Mouse (Mus musculus): ENCODE results near the gene Fam13c.
"Not testable (repeated sequence)": the region's sequence is repeated elsewhere in the genome, so short reads cannot be mapped to it uniquely, and the experiment has no call there.

The Fam13c gene

DNA sequence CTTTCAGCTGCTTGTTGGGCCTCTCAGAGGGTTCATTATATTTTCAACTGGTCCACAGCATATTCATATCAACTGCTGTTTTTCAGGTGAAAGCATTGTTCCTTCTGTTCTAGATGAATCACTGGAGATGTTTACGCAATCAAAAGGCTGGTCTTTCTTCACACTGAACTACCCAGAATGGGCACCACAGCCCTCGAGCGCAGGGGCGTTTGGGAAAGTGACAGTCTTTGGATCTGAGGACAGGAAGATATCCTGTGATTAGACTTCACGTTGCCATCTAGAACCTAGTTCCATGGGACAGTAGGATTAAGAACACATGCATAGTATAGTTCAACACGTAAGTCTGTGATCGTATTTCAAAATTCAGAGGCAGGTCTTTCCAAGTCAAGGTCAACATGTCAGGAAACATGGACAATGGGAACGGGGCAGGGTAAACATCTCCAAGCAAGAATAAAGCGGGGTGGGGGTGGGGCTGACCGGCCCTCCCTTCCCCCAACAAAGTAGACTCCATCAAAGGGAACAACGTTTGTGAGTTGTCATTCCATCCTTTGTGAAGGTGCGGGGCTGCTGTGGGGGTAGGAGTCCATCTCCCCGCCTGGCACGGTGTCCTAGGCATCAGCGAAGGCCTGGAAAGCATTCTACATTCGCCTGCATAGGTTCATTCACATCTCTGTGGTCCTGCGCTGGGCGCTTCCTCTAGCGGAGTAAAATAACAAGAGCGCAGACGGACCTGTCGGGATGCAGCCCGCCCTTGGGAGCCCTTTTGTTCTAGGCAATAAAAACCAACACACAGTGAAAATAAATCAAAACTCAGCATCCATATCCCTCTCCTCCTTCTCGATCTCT, at the start of gene Fam13c:
Fam13c (plus strand) TSS at position 806 of the 846 bp plus-strand sequence.
- in situ Hi-C loops (cut with MboI, MseI): no loop called here

DNA sequence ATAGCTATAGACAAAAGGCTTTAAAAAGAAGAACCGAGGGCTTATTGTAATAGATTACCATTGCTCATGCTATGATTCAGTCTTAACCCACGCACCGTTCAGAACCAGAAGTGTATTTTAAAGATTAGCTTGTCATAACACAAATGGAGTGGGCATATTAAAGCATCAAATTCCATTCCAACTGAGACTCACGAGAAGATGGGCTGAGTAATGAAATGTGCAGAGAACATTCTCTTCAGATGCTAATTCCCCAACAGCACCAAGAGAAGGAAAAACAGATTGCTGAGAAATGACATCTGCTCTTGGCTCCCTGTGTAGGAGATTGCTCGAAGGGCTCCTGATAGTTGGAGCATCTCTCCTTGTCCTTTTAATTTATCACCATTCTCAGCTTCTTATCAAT, 44.4 kb upstream of the Fam13c start:
- in situ Hi-C loops (cut with MboI, MseI): no loop called here

DNA sequence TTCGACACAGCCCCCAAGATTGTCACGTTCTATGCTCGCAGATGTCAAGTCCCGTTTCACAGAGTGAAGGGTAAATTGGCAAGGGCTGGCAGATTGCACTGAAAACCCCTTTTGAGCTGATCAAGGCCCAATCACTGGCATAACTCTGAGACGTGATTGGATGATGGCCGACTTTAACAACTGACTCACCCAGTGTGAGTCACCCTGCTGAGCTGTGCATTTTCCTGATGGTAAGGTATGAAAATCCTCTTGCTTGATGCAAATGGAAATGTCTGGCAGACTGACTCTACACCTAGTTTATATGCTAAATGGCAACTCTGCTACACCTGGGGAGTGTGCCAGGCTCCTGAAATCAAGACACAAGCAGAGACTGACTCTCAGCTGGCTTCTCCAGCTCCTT, 42.1 kb upstream of the Fam13c start:
- in situ Hi-C loops (cut with MboI, MseI): no loop called here

DNA sequence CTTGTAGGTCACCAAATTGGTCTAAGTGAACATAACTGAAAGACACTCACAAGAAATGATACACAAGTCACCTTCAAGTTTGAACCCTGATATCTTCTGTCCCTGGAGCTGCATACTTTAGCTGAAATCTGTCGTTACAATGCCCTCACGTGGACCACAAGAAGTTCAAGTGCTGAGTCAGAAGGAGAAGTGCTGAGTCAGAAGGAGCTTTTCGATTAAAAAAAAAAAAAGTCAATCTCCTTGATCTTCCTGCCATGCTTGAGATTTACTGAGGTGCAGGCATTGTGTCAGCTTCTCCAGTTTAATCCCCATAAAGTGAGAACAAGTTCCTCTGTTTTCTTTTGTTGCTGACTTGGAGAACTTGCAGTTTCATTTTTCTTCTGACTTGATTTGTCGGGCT, 38.3 kb upstream of the Fam13c start:
- in situ Hi-C loops (cut with MboI, MseI): no loop called here

DNA sequence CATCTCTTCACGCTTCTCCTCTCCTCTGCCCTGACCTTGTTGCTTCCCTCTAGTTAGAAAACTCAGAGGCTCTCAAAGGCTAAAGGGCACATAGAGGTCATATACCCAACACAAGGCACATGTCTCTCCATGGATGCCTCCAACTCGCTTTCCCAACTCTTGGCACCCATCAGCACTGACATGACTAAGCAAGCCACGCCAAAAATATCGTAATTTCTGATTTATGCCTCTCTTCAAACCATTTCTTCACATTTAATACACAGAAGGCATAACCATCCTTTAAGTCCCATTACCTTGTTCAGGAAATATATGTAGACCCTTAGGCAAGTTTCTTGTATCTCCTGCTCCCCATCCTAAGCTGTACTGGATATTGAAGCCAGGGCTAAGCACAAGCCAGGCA, 37.6 kb upstream of the Fam13c start:
- in situ Hi-C loops (cut with MboI, MseI): no loop called here

DNA sequence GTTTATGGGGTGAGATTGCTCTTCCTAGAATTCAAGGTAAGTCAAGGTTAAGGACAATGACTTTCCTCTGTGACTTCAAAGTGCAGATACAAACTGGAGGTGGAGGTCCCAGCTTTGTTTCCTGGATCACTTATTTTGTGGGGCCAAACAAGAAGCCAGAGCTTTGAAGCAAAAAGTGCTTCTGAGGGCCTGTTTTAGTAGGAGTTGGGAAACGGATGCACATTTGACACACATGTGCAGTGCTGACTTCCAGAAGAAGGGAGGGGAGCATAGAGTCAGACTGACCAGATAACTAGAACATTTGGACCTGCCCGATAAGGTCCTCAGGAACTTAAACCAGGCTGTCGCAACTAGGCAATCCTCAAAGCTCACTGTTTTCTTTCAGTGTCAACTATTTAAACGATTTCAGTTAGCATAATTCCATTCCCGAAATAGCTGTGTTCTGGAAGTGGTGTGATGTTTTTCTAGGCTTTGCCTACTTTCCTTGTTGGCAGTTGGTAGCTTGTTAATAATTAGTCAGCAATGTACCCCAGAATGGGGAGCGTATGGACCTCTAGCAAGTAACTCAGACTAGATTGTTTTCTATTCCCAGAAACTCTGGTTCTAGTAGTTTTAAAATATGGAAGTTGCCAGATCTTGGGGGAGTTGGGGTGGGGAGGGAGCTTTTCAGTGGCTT, 22.3 kb upstream of the Fam13c start:
- in situ Hi-C loops (cut with MboI, MseI): no loop called here

DNA sequence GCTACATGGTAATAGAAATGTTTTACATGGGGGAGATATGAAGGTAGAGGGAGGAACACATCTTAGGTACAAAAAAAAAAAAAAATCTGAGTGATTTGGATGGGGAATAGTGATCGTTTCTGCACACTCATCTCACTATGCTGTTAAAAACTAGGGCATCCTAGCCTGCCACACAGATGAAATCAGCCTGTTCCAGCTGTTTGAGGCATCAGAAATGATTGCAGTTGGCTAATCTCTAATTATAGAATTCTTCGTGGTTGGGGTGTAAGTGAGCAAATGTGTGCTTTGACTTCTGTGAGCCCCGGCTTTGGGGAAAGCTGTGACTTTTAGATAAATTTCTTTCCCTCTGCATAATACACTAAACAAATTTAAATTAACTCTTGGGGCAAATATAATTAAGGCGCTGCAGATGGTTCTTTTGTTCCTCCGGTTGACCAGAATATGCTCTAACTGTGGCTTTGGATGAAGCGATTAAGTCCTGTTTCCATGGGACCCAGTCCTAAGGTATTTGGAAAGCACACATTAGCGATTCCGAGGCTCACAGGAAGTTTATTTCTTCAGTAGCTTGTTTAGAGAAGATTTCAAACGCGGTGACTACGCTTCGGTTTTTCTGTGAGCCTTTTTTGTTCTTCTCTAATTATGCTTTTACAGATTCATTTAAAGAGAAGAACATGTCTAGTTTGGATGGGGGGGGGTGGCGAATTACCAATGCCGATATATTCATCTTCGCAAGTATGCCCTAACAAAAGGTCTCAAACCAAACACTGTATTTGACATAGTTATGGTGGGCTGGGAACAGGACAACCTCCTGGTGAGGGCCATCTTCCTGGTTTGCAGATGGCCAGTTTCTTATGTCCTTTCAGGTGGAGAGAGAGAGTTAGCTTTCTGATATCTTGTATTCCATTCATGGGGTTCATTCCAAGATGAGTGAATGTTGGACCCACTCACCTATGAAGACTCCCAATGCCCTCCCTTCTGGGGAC, 20.7 kb upstream of the Fam13c start:
- in situ Hi-C loops (cut with MboI, MseI): no loop called here

DNA sequence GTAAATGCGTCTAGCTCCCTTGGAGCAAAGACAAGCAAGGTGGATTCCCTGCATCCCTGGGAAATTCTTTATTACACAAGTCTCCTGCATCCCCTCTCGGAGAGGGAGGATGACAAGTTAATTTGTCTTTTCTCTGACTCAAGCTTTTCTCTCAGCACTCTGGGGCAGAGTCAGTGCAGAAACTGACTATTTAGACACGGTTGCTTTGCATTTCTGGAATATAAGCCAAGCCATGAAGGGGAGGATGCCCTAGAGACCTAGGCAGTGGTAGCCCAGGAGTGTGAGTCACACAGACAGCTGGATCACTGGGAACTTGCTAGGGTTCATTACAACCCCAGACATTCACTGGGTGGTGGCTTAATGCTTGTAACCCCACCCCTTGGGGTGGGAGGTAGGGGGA, 13.9 kb upstream of the Fam13c start:
- in situ Hi-C loops (cut with MboI, MseI): no loop called here

DNA sequence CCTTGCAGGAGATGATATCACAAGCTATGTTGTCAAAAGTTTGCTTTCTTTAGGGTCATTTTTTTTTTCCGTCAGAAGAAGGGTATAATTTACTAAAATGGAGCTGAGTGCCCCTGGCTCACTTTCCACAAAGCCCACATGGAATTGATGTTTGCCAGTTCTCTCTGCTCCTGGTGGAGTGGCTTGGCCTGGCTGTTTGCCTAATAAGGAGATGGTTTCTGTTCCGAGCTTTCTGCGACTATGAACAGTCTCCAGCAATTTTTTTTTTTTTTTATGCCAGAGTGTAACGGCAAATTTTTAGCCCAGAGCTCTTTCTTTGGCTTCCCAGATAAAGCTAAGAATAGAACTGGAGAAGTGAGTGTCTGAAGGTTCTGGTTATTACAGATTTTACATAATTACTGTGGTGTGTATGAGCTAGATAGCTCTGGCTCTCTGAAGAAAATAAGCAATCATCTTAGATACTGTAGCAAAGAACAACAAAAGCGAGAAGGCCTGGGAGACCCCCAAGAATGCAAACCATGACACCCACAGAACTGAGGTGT, 12.1 kb upstream of the Fam13c start:
- in situ Hi-C loops (cut with MboI, MseI): no loop called here

DNA sequence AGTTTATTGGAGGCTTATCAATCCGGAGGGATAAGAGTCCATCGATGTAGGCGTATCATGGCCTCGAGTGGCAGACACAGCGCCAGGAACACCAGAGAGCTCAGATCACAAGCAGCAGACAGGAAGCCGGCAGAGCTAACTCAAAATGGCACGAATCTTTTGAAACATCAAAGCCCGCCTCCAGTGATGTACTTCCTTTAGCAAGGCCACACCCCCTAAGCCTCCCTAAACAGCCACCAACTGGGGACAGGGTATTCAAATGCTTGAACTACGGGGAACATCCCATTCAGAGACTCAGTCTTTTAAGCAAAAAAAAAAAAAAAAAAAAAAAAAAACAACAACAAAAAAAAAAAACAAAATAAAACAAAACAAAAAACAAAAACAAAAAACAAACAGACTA, 10.9 kb upstream of the Fam13c start:
- in situ Hi-C loops (cut with MboI, MseI): no loop called here

DNA sequence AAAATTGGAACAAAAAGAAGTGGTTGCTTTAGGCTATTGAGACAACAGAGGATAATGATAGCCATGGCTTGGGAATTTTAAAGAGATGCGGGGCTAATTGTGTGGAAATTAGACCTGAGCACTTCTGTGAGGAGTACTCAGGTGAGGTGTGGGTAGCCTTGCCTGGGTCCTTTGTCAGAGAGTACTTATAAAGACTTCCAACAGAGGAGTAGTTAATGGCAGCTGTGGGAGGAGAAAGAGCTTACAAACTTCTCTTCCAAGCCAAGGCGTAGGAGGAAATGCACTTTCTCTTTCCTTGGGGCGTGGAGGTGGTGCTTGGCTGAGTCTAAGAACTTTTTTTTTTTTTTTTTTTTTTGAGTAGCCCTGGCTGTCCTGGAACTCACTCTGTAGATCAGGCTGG, 6.9 kb upstream of the Fam13c start:
- in situ Hi-C loops (cut with MboI, MseI): no loop called here

DNA sequence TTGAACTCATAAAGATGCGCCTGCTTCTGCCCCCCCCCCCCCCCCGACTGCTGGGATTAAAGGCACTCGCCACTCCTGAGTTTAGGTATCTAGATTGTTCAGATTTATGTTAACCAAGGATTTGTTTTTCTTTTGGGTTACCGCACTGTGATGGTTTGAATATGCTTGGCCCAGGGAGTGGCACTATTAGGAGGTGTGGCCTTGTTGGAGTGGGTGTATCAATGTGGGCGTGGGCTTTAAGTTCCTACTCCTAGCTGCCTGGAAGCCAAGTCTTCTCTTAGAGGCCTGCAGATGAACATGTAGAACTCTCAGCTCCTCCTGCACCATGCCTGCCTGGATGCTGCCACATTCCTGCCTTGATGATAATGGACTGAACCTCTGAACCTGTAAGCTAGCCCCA, 6.5 kb upstream of the Fam13c start:
- in situ Hi-C loops (cut with MboI, MseI): not testable (repeated sequence)

DNA sequence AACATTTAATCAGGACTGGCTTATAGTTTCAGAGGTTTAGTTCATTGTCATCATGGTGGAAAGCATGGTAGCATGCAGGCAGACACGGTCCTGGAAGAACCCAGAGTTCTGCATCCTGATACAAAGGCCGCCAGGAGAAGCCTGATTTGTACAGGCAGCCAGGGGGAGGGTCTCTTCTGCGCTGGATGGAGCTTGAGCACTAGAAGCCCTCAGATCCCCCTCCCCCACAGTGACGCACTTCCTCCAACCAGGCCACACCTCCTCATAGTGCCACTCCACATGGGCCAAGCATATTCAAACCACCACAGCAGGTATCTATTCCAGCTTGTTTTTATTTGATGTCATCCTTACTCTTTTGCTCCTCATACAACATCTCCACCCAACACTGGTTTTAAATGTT, 3.6 kb upstream of the Fam13c start:
- in situ Hi-C loops (cut with MboI, MseI): no loop called here

DNA sequence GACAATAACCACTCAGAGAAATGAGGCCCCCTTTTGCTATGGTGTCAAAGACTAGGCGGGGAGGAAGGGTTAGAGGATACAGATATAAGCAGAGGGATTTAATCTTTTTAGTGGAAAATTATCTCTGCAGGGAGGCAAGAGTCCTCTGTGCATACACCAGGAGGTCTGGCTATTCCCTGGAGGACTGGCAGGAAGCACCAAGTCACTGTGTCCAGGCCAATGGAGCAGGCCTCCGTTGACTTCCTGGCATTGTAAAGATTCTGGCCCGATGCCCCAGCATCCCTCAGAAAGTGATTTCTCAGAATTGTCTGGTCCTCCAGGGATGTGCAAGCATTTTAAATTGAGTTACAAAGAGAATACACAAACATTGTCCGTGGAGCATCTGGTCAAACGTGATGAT, 3.0 kb upstream of the Fam13c start:
- in situ Hi-C loops (cut with MboI, MseI): no loop called here

DNA sequence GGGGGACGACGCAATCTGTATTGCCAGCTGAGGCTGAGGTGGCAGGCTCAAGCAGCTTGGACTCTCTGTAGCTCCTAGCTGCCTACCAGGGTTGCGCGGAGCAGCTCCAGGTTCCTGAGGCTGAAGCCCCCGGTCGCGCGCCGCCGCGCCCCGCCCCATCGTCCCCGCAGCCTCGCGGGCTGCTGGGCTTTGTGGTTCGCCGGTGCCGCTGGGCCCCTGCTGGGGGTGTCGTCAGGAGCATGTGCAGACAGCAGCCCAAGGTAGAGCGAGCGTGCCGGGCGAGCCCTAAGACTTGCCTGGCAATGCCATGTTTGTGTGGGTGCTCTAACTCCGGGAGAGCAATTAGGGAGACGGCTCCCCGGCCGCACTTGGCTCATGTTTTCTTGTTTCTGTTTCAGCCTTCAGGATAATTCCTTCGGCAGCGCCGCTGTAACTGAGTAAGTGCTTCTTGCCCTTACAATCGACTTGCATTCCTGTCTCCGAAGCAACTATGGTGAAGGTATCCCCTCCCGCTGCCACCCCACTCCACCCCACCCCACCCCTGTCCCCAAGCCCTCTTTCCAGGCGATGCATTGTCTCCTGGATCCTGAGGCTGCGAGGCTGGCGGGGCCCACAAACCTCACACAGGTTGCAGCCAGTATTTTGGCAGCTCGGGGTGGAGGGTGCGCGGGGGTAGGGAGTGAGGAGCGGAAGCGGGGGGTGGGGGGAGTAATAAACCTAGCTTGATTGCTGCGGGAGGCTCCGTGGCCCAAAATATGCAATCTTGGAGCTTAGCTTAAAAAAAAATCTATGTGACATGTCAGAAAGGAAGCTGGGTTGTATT, 569 bp downstream of the Fam13c start:
- in situ Hi-C loops (cut with MboI, MseI): no loop called here

DNA sequence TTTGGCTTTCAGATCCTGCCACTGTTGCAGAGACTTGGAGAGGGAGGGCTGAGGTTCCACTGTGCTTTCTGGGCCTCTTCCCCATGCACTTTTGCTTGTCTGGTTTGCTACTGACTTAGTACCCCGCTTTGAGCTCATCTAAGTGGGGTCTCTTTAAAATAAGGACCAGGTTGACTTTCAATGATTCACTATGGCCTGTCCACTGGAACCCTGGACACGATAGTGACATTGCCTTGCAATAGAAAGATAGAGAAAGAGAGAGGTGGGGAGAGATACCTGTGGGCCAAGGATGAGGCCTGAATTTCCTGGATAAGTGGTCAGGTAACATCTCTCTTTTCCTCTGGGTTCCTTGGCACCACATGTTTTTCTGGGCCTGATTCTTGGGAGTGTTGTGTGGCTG, 1.9 kb downstream of the Fam13c start:
- in situ Hi-C loops (cut with MboI, MseI): no loop called here

DNA sequence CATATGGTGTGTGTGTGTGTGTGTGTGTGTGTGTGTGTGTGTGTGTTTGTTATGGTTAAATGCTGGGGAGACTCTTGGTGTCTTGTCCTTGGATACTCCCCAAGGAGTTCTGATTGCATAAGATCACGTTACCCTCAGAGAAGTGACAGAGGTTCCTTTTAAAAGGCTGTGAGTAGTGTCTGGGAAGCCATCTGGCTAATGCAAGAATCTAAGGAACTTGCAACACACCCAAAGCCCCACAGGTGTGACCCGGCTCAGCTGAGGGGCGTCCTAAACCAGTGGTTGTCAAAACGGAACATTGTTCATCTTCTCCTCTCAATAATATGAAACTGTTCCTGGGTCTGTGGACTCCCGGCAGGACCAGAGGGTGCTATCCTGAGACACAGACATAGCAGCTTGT, 2.3 kb downstream of the Fam13c start:
- in situ Hi-C loops (cut with MboI, MseI): no loop called here

DNA sequence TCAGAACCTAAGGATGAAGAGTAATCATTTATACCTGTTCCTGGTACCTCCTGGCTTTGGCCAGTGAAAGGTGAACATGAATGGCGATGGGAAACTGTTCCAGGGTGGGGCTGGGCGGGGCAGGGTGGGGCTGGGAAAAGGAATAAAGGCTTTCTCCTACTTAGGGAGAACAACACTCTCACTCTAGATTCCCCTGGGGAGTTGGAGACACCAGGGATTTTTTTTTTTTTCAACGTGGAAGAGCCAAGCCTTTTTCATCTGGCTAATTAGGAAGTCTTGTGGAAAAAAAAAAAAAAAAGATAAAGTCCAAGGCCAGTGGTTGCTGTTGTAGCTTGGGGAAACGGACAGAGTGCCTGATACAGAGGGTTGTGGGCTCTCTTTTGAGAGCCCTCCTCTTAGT, 7.5 kb downstream of the Fam13c start:
- in situ Hi-C loops (cut with MboI, MseI): no loop called here

DNA sequence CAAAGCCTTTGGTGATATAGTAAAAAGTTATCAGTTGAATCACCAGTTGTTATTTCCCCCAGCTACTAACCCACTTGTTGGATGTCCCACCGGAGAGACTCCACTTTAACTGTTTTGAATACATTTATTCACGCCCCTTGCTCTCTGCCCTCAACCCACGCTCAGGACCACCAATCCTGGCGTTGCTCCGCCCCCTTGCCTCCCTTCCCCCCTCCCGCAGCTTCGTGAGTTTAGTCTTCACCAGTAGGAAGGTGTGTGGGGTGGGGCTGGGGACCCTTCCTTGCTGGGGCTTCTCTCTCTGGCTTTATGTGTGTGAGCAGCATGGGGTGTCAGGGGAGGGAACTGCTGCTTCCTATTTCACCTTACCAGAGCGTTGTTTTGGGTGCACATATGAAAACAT, 8.9 kb downstream of the Fam13c start:
- in situ Hi-C loops (cut with MboI, MseI): no loop called here

DNA sequence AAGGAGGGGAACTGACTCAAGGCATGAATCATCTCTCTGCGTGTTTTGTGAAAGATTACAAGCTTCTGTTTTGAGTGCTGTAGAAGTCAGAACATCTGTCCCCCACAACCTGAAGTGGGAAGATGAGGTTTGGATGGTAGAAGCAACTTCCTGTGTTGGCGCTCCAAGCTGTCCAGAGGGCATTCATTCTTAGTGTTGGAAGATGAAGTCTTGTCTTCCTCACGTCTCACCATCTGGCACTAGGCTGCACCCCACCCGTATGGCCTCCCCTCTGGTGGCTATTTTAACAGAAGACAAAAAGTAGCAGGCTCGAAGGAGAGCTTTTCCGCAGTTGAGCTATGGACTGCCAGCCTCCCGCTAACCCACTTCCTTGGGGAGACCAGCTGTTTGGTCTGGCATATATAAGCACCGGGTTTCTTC, 15.6 kb downstream of the Fam13c start:
- in situ Hi-C loops (cut with MboI, MseI): no loop called here

All from T-helper 2 cell (primary cell).